Mouse (Mus musculus): ENCODE data around the gene Plk2. TPM values are rescaled to one million over a fixed set of nuclear protein-coding genes. Genes with fewer than 3 reads are reported as not detected.
"Not testable (repeated sequence)": the region's sequence is repeated elsewhere in the genome, so short reads cannot be mapped to it uniquely, and the experiment has no call there.

Gene Plk2
- polyA plus RNA-seq, 1 experiment from 2014 or later, result 223 TPM

GRCm38 (mm10) chr13:110392210-110392609, 2.6 kb upstream of the Plk2 start:
- no peaks in the 10 kb centered on the region for H3K36me3 ChIP-seq
- no peaks in the 10 kb centered on the region for H3K4me1 ChIP-seq
- H3K9me3 ChIP-seq, result 0 out of 2 replicates have a peak, but pooled peaks cover 6% of the 10 kb centered on the region
- ATAC-seq (ENCODE audit: insufficient number of reproducible peaks, insufficient read depth, low FRiP score, low TSS enrichment), result no peak
- no peak overlapping the region for H3K9ac ChIP-seq
- no peak overlapping the region for H3K4me2 ChIP-seq (replicated peaks)
- no peak overlapping the region for H3K27ac ChIP-seq
- no peak overlapping the region for H3K4me3 ChIP-seq
- no peaks in the 10 kb centered on the region for H3K27me3 ChIP-seq
- 22% methylated on average over 8 of the region's 8 CpGs for WGBS

- no peak overlapping the region for H3K9ac ChIP-seq
- WGBS, result 42% methylated on average over 3 of the region's 3 CpGs
- ATAC-seq (ENCODE audit: insufficient number of reproducible peaks, insufficient read depth, low FRiP score, low TSS enrichment), result no peak
- H3K4me3 ChIP-seq, result no peak overlapping the region
- H3K36me3 ChIP-seq, result peaks cover 2% of the 10 kb centered on the region
- H3K4me2 ChIP-seq (replicated peaks), result no peak overlapping the region
- no peaks in the 10 kb centered on the region for H3K27me3 ChIP-seq
- H3K4me1 ChIP-seq, result 0 out of 2 replicates have a peak, but pooled peaks cover under 1% of the 10 kb centered on the region
- 0 out of 2 replicates have a peak, but pooled peaks cover 6% of the 10 kb centered on the region for H3K9me3 ChIP-seq
- H3K27ac ChIP-seq, result no peak overlapping the region
These were observed 2.2 kb upstream of the Plk2 start for GRCm38 (mm10) chr13:110392631-110393030.

- ATAC-seq (ENCODE audit: insufficient number of reproducible peaks, insufficient read depth, low FRiP score, low TSS enrichment), result no peak; the same call in 1 of the 2 replicates
- H3K27me3 ChIP-seq, result no peaks in the 10 kb centered on the region
These were observed 441 bp downstream of the Plk2 start for GRCm38 (mm10) chr13:110395179-110395794.

GRCm38 (mm10) chr13:110395916-110396685, 1.3 kb downstream of the Plk2 start:
- Histone ChIP-seq H3K4me3 (peak overlapping the region; percentile 86), H3K4me1 (peaks cover 12% of the 10 kb centered on the region), H3K9me3 (0 out of 2 replicates have a peak, but pooled peaks cover 5% of the 10 kb centered on the region), H3K4me2 (replicated peaks) (peak overlapping the region; percentile 91), H3K36me3 (peaks cover 36% of the 10 kb centered on the region), H3K27me3 (no peaks in the 10 kb centered on the region), H3K27ac (peak overlapping the region; percentile 91), H3K9ac (peak overlapping the region; percentile 94)
- no peak for ATAC-seq (ENCODE audit: insufficient number of reproducible peaks, insufficient read depth, low FRiP score, low TSS enrichment)
- WGBS, result 6% methylated on average over 21 of the region's 21 CpGs

More at GRCm38 (mm10) chr13:110395179-110395794, 441 bp downstream of the Plk2 start:
- H3K27ac ChIP-seq, result peak overlapping the region; percentile 91
- peaks cover 12% of the 10 kb centered on the region for H3K4me1 ChIP-seq
- peaks cover 28% of the 10 kb centered on the region for H3K36me3 ChIP-seq
- 0 out of 2 replicates have a peak, but pooled peaks cover 5% of the 10 kb centered on the region for H3K9me3 ChIP-seq
- peak overlapping the region; percentile 94 for H3K9ac ChIP-seq
- under 1% methylated on average over 35 of the region's 41 CpGs for WGBS
- H3K4me2 ChIP-seq (replicated peaks), result peak overlapping the region; percentile 91
- peak overlapping the region; percentile 86 for H3K4me3 ChIP-seq

- 79% methylated on average over 8 of the region's 8 CpGs for WGBS
- ATAC-seq (ENCODE audit: insufficient number of reproducible peaks, insufficient read depth, low FRiP score, low TSS enrichment), result no peak
- H3K4me3 ChIP-seq, result peak overlapping the region; percentile 86
- no peaks in the 10 kb centered on the region for H3K27me3 ChIP-seq
- peaks cover 12% of the 10 kb centered on the region for H3K4me1 ChIP-seq
- H3K9ac ChIP-seq, result no peak overlapping the region
- no peak overlapping the region for H3K27ac ChIP-seq
- H3K9me3 ChIP-seq, result 0 out of 2 replicates have a peak, but pooled peaks cover 5% of the 10 kb centered on the region
- peak overlapping the region; percentile 42 for H3K4me2 ChIP-seq (replicated peaks)
- peaks cover 43% of the 10 kb centered on the region for H3K36me3 ChIP-seq
These were observed 2.9 kb downstream of the Plk2 start for GRCm38 (mm10) chr13:110397750-110398149.

GRCm38 (mm10) chr13:110398513-110399270, 3.8 kb downstream of the Plk2 start:
- Histone ChIP-seq H3K9ac (no peak overlapping the region), H3K4me2 (replicated peaks) (peak overlapping the region; percentile 42), H3K27me3 (no peaks in the 10 kb centered on the region), H3K9me3 (0 out of 2 replicates have a peak, but pooled peaks cover 5% of the 10 kb centered on the region), H3K36me3 (peaks cover 43% of the 10 kb centered on the region), H3K27ac (no peak overlapping the region; the same call in 1 of the 2 replicates), H3K4me1 (peaks cover 12% of the 10 kb centered on the region), H3K4me3 (peak overlapping the region; percentile 86)
- ATAC-seq (ENCODE audit: insufficient number of reproducible peaks, insufficient read depth, low FRiP score, low TSS enrichment), result no peak
- 81% methylated on average over 24 of the region's 24 CpGs for WGBS

- Histone ChIP-seq H3K4me1 (peaks cover 12% of the 10 kb centered on the region), H3K4me2 (replicated peaks) (no peak overlapping the region), H3K9ac (no peak overlapping the region), H3K36me3 (peaks cover 43% of the 10 kb centered on the region), H3K27ac (no peak overlapping the region), H3K9me3 (0 out of 2 replicates have a peak, but pooled peaks cover 5% of the 10 kb centered on the region), H3K4me3 (no peak overlapping the region), H3K27me3 (no peaks in the 10 kb centered on the region)
- WGBS, result 86% methylated on average over 3 of the region's 3 CpGs
- ATAC-seq (ENCODE audit: insufficient number of reproducible peaks, insufficient read depth, low FRiP score, low TSS enrichment), result no peak
These were observed 6.6 kb downstream of the Plk2 start for GRCm38 (mm10) chr13:110401443-110401842.

- Histone ChIP-seq H3K27me3 (no peaks in the 10 kb centered on the region), H3K4me3 (no peak overlapping the region), H3K9ac (no peak overlapping the region), H3K36me3 (peaks cover 43% of the 10 kb centered on the region), H3K4me2 (replicated peaks) (no peak overlapping the region), H3K27ac (no peak overlapping the region), H3K9me3 (0 out of 2 replicates have a peak, but pooled peaks cover 5% of the 10 kb centered on the region), H3K4me1 (peaks cover 12% of the 10 kb centered on the region)
- 82% methylated on average over 2 of the region's 2 CpGs for WGBS
- ATAC-seq (ENCODE audit: insufficient number of reproducible peaks, insufficient read depth, low FRiP score, low TSS enrichment), result no peak
These were observed 7.0 kb downstream of the Plk2 start for GRCm38 (mm10) chr13:110401877-110402276.

- H3K36me3 ChIP-seq, result peaks cover 27% of the 10 kb centered on the region
- no peaks in the 10 kb centered on the region for H3K4me1 ChIP-seq
- no peak overlapping the region for H3K4me2 ChIP-seq (replicated peaks)
- no peak for ATAC-seq (ENCODE audit: insufficient number of reproducible peaks, insufficient read depth, low FRiP score, low TSS enrichment)
- no peaks in the 10 kb centered on the region for H3K27me3 ChIP-seq
- H3K9ac ChIP-seq, result no peak overlapping the region
- 72% methylated on average over 8 of the region's 8 CpGs for WGBS
- no peak overlapping the region for H3K27ac ChIP-seq
- 0 out of 2 replicates have a peak, but pooled peaks cover 2% of the 10 kb centered on the region for H3K9me3 ChIP-seq
- no peak overlapping the region for H3K4me3 ChIP-seq
These were observed 9.2 kb downstream of the Plk2 start for GRCm38 (mm10) chr13:110404059-110404458.

GRCm38 (mm10) chr13:110404686-110405085, 9.8 kb downstream of the Plk2 start:
- ATAC-seq (ENCODE audit: insufficient number of reproducible peaks, insufficient read depth, low FRiP score, low TSS enrichment); H3K27me3 ChIP-seq: not testable (repeated sequence)
- 89% methylated on average over 5 of the region's 5 CpGs for WGBS

GRCm38 (mm10) chr13:110406152-110406551, 11.3 kb downstream of the Plk2 start:
- Histone ChIP-seq H3K9ac (no peak overlapping the region), H3K4me1 (no peaks in the 10 kb centered on the region), H3K4me2 (replicated peaks) (no peak overlapping the region), H3K27ac (no peak overlapping the region), H3K36me3 (peaks cover 7% of the 10 kb centered on the region), H3K4me3 (no peak overlapping the region), H3K27me3 (no peaks in the 10 kb centered on the region), H3K9me3 (no peaks in the 10 kb centered on the region)
- no peak for ATAC-seq (ENCODE audit: insufficient number of reproducible peaks, insufficient read depth, low FRiP score, low TSS enrichment)
- WGBS, result 74% methylated on average over 5 of the region's 5 CpGs

More at GRCm38 (mm10) chr13:110404686-110405085, 9.8 kb downstream of the Plk2 start:
- not testable (repeated sequence) for H3K4me2 ChIP-seq (replicated peaks); H3K4me3 ChIP-seq; H3K9ac ChIP-seq; H3K4me1 ChIP-seq; H3K27ac ChIP-seq; H3K9me3 ChIP-seq
- peaks cover 20% of the 10 kb centered on the region for H3K36me3 ChIP-seq

Data from embryonic facial prominence, embryonic 12.5 days (tissue).